Comparison of ENCODE assay signal across 8 mouse cellular contexts in the genomic region with DNA sequence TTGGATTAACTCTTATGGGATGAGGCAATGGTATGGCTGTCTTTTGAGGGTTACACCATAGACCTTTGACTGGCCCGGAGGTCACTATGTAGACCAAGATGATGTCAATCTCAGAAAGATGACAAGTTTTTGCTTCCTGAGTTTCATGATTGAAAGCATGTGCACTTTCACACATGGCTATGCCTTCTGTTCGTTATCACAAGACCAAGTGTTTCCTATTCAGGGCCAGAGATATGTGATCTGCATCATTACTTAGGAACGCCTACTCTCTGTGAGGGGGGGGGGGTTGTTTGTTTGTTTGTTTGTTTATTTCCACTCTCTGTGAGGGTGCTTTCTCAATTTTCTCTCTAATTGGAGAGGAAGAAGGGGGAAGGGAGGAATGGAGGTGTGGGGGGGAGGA. TPM values are rescaled to one million over a fixed set of nuclear protein-coding genes. Genes with fewer than 3 reads are reported as not detected.
DNase-seq lines count a peak whose midpoint lies in the region; ATAC-seq and TF ChIP-seq lines count a peak whose summit lies in the region.

No protein-coding gene starts in this region.

- ATAC-seq in liver, embryonic 11.5 days (replicated peaks; ENCODE audit: low FRiP score) = no peak

- H3K27ac ChIP-seq in testis, adult 2 months (ENCODE audit: control insufficient read depth, insufficient read depth, low read depth, low read length) = peak overlapping the region; percentile 14; the same call in 1 of the 2 replicates
- peak overlapping the region; percentile 75; the same call in 1 of the 2 replicates for H3K27ac ChIP-seq in liver, embryonic 11.5 days (ENCODE audit: low read depth, low read length)

- TF ChIP-seq POLR2A in testis, adult 2 months (IDR thresholded peaks at IDR 0.05; ENCODE audit: control insufficient read depth, low read depth, low read length) = no peak

- peaks cover 2% of the 10 kb centered on the region; the same call in 1 of the 2 replicates for H3K4me1 ChIP-seq in testis, adult 2 months (ENCODE audit: control insufficient read depth, insufficient read depth, low read length)
- peaks cover 9% of the 10 kb centered on the region for H3K4me1 ChIP-seq in liver, embryonic 11.5 days (replicated peaks; ENCODE audit: control insufficient read depth, insufficient read depth, low read length)

- WGBS in liver, embryonic 11.5 days = 55% methylated on average over 3 of the region's 3 CpGs

- no peaks in the 10 kb centered on the region for H3K27me3 ChIP-seq in testis, adult 2 months (ENCODE audit: control insufficient read depth, insufficient read depth, low read length)
- no peaks in the 10 kb centered on the region for H3K27me3 ChIP-seq in liver, embryonic 11.5 days (replicated peaks; ENCODE audit: control insufficient read depth, insufficient read depth, low read length)

- H3K36me3 ChIP-seq in testis, adult 2 months (ENCODE audit: control insufficient read depth, insufficient read depth, low read length) = no peaks in the 10 kb centered on the region
- no peaks in the 10 kb centered on the region for H3K36me3 ChIP-seq in liver, embryonic 11.5 days (ENCODE audit: control insufficient read depth, insufficient read depth, low read length)

- TF ChIP-seq CTCF in testis, adult 2 months (IDR thresholded peaks at IDR 0.05; ENCODE audit: control insufficient read depth, insufficient read depth, insufficient replicate concordance, low read depth, low read length) = no peak

- H3K9ac ChIP-seq in liver, embryonic 11.5 days (ENCODE audit: low read depth, low read length) = peak overlapping the region; percentile 71

- H3K9me3 ChIP-seq in liver, embryonic 11.5 days (ENCODE audit: control insufficient read depth, low read length) = no peaks in the 10 kb centered on the region

- H3K4me3 ChIP-seq in testis, adult 2 months (ENCODE audit: control insufficient read depth, low read depth, low read length) = peak overlapping the region; percentile 99
- H3K4me3 ChIP-seq in liver, embryonic 11.5 days (ENCODE audit: low read depth, low read length) = peak overlapping the region; percentile 69

- peak overlapping the region; percentile 72 for H3K4me2 ChIP-seq in liver, embryonic 11.5 days

- peak; percentile 18 for DNase-seq in cerebellum, adult 11-12 months
- DNase-seq in cerebellum, adult 11 months = no peak
- no peak for DNase-seq in testis, postnatal 14 days (ENCODE audit: low spot score)
- no peak for DNase-seq in liver, embryonic 11.5 days (ENCODE audit: low spot score)
- DNase-seq in right cerebral cortex, postnatal 4 days = no peak
- no peak for DNase-seq in gastrocnemius, postnatal 4 days (ENCODE audit: low spot score in 2 of 2)
- no peak for DNase-seq in natural killer cell, adult 2 months (ENCODE audit: low spot score in 2 of 2)

RNA-seq across cellular contexts. Expression of gene Ppp2r1a, which starts 0.9 kb away (rescaled TPM):
- 34.9 and 36.3 TPM in 2 replicates for polyA plus RNA-seq in testis, adult 2 months (2012; rRNA removed)
- polyA plus RNA-seq in liver, embryonic 11.5 days (2014; fragmentation: Nextera tagmentation; extraction: Ambion mirVana) = 242 and 246 TPM in 2 replicates
- 100 to 1,000 TPM; 190 to 213 TPM for total RNA-seq in gastrocnemius, postnatal 4 days (2021)

RNA-seq across cellular contexts. Expression of gene Vmn1r232, which starts 24.7 kb away (rescaled TPM):
- not detected in 2 replicates for polyA plus RNA-seq in testis, adult 2 months (2012; rRNA removed)
- not detected in 2 replicates for polyA plus RNA-seq in liver, embryonic 11.5 days (2014; fragmentation: Nextera tagmentation; extraction: Ambion mirVana)
- not detected for total RNA-seq in gastrocnemius, postnatal 4 days (2021)

RNA-seq across cellular contexts. Expression of gene Vmn1r231, which starts 39.3 kb away (rescaled TPM):
- polyA plus RNA-seq in testis, adult 2 months (2012; rRNA removed) = not detected in 2 replicates
- polyA plus RNA-seq in liver, embryonic 11.5 days (2014; fragmentation: Nextera tagmentation; extraction: Ambion mirVana) = not detected in 2 replicates
- total RNA-seq in gastrocnemius, postnatal 4 days (2021) = not detected

RNA-seq across cellular contexts. Expression of gene Vmn1r233, which starts 52.0 kb away (rescaled TPM):
- polyA plus RNA-seq in testis, adult 2 months (2012; rRNA removed) = not detected in 2 replicates
- polyA plus RNA-seq in liver, embryonic 11.5 days (2014; fragmentation: Nextera tagmentation; extraction: Ambion mirVana) = not detected in 2 replicates
- total RNA-seq in gastrocnemius, postnatal 4 days (2021) = not detected
